Mouse (Mus musculus) urinary bladder, postnatal 4 days (tissue): ENCODE results near the gene Hs3st4.

ENCODE experiments used
- DNase-seq, 2 experiments: peaks; one replicate each; pipeline ENCODE4 v3.0.0; 2021 to 2022; ENCODE audit warnings: low spot score in 2 of 2

Hs3st4 gene

DNA sequence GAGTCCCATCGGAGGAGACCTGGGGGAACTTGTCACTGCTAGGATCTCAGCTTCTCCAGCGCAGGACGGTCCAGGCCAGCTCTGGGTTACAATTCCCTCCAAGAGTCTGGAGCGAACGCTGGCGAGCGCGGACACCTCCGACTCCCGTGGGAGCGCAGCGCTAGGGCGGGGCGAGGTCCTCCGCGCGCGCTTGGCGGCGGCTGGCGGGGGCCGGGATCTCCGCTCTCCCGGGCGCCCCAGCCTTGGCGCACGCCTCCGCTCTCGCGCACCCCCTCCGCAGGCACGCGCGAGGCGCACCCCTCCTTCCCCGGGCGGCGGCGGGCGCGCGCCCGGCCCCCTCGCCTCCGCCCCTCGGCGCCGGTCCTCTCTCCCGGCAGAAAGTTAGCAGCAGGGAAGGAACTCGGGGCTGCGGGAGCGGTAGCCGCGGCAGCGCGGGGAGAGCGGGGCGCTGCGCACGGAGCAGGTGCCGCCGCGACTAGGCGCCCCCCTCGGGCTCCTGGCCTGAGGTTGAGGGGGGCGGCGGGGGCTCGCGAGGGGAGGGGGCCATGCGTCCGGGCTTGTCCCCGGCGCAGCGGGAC, at the start of gene Hs3st4:
Gene Hs3st4, plus strand, starts transcription at position 409 of the 578 bp plus-strand sequence.
- DNase-seq = no peak

GRCm38 (mm10) chr7:123946836-123947235, 35.8 kb upstream of the Hs3st4 start:
- no peak for DNase-seq

- DNase-seq = no peak
Measured at GRCm38 (mm10) chr7:123963021-123963420, 19.6 kb upstream of the Hs3st4 start.

GRCm38 (mm10) chr7:123964559-123965142, 18.0 kb upstream of the Hs3st4 start:
- DNase-seq = peak in 1 of 2 experiments; percentile 50

GRCm38 (mm10) chr7:123965515-123965914, 17.2 kb upstream of the Hs3st4 start:
- peak in 1 of 2 experiments; percentile 53 for DNase-seq

DNA sequence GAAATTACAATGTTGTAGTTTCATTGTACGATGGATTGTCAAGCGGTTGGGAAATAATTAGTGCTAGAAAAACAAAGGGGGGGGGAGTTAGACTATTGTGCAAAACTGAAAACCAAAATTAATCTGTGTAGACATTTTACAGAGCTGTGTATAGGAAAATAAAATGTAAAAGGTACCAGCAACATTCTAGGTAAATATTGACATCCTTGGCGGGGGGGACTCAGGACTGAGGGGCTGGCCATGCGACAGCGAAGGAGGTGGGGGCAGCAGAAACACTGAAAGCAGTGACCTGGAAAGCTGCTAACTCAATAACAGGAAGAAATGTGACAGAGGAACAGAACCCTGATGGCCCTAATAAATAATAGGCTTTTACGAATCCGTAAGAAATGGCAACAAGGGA, 7.2 kb upstream of the Hs3st4 start:
- DNase-seq = no peak

DNA sequence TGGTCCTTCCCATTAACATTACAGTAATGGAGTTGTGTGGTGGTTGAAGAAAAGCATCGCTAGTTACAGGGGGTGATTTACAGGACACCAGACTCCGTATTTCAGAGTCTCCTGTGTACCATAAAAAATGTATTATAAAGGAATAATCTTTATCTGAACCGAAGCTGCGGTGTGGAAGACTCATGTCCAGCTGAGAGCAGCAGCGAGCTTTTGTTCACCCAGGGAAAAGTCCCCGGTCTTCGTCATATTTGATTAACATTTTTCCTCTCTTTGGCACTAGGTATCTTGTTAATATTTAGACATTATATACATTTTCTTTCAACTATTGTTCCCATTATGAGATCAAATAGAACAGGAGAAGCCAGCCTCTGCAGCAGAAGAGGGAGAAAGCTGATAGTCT, 1.2 kb upstream of the Hs3st4 start:
- no peak for DNase-seq

DNA sequence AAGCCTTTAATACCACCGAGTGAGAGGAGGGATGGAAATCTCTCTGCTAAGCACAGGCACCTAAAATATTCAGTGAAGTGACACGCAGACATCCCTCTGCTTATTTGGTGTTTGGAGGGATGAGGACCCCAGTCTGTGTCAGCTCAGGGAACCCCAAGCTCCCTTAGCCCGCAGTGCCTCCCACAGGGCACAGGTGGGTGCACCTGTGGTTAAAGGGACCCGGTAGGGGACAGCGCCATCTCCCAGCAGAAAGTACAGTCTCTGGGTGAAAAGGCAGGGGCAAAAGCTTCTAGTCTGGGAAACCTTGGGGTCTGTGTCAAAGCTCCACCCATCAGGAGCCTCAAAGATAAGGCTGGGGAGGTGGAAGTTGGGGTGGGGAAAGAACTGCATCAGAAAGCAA, 659 bp upstream of the Hs3st4 start:
- DNase-seq = no peak

- DNase-seq = no peak
Measured at GRCm38 (mm10) chr7:123983177-123984046, 743 bp downstream of the Hs3st4 start.

DNA sequence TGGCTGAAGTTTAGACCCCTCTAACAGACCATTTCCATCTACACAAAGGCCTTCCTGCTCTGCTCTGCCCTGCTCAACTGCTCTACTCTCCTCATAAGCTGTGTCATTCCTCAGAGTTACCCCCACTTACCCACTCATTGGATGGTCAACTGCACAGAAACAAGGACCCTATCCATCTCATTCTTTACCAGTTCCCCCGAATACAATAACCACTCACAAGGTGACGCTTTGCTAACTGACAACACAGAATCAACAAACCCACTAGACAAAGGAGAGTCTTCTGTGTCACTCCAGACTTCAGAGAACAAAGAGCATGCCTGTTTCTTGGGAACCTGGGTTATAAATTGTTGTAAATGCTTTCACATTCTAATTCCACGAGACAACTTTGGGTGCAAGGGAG, 9.5 kb downstream of the Hs3st4 start:
- no peak for DNase-seq

GRCm38 (mm10) chr7:123997266-123997665, 14.6 kb downstream of the Hs3st4 start:
- DNase-seq = no peak

DNA sequence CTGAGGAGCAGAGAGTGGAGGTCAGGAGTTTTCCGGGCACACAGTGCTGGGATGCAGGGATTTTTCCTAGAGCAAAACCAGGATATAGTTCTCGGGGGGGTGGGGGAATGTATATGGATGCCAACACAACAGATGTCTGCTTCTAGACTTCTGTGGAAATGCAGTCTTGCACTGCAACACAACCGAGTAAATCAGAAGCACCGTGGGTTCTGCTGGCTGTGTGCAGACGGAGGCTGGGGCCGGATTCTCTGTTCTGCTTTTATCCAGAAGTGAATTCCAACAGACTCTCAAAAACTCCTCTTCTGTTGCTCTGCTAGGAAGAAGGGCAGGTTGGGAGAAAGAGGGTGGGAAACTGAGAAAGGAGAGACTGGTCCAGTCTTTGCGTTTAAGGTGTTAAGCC, 15.9 kb downstream of the Hs3st4 start:
- DNase-seq = no peak

- DNase-seq = no peak
Measured at GRCm38 (mm10) chr7:124026908-124027307, 44.2 kb downstream of the Hs3st4 start.

DNA sequence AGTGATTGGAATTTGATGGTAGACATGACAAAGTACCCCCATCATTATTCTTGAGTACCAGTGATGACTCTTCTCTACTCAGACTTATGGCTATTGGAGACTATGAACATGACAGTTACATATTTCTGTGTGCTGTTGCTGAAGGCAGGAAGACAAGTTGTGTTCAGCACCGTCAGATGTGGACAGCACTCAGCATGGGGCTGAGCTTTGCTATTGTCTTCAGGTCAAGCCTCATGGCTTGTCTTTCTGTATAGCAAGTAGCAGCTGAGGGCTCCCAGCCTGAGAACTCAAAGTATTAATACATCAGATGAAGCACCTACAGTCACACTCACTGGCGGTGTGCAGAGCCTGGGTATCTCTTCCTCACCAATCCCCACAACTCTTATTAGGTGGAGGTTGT, 49.6 kb downstream of the Hs3st4 start:
- DNase-seq = no peak

DNA sequence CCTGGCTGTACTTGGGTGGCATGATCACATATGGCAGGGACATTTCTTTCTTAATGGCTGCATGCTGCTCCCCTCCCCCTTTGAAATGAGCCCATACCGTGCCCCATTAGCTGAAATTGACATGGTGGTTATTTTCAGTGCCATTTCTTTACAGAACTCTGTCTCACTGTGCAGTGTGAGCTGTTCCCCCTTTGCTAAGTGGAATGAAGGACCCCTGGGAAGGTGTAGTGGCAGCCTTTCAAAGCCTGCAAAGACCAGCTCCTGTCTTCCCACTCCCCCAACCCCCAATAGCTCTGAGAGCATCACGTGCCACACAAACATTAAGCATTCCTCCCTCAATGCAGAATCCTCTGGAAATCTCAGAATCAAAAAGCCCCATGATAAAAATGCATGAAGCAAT, 50.7 kb downstream of the Hs3st4 start:
- no peak for DNase-seq

DNA sequence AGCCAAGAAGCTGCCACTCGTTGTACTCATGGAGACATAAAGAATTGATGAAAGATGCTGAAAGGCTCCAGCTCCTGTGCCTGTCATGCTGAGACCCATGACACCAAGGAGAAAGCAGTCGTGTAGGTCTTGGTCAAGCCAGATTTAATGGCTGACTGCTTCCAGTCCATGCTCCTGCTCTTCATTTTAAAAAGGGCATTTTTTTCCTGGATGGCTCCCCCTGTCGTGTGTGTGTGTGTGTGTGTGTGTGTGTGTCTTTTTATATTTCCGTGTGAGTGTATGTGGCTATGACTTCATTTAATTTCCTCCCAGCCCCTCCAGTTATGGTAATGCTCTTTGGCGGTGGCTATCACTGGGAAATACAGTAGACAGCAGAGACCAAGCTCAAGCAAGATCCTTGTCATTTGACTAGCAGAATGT, 54.6 kb downstream of the Hs3st4 start:
- no peak for DNase-seq

GRCm38 (mm10) chr7:124039142-124039541, 56.5 kb downstream of the Hs3st4 start:
- DNase-seq = no peak

DNA sequence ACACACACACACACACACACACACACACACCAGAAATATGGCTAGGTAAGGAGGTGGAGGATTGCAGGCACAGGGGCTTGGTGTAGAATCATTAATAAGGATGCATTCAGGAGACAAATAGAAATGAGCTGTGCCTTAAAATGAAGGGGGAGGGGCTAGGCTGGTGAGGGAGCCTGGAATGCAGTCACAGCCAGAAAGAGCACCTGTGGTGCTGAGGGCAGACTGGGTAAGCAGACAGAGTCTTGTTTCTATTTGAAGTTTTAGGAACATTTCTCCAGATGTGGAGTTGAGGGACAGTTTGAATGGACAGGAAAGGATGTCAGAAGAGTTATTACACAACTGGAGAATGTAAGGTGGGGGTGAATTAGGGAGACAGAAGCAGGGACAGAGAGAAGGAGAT, 64.7 kb downstream of the Hs3st4 start:
- no peak for DNase-seq

DNA sequence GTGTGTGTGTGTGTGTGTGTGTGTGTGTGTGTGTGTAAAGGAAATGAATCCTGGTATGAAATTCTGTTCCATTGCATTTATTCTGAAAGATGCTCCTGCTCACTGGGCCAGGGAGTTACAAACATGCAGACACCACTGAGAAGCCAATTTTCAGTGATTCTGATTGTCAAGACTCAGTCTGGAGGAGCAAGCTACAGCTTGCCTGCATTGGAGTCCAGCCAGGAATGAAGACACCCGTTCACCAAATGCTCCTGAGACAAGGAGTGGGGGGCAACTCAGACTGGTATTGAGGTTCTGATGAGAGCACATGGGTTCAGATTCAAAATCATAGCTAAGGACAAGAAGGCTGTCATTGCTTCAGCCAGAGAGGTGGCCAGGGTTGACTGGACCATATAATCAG, 66.3 kb downstream of the Hs3st4 start:
- DNase-seq = no peak

- no peak for DNase-seq
Measured at GRCm38 (mm10) chr7:124050421-124050820, 67.8 kb downstream of the Hs3st4 start.

DNA sequence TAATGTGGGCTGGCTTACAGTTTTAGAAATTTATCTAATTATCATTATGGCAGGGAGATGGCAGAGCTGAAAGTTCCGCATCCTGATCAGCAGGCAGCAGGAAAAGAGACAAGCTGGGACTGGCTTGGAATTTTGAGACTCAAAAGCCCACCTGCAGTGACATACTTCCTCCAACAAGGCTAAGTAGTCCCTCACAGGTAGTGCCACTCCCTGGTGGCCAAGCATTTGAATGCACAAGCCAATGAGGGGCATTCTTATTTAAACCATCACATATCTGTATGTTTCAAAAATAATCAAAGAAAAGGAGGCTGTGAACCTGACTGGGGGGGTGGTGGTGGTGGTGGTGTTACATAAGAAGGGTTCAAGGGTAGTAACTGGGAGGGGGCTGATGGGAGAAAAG, 101.1 kb downstream of the Hs3st4 start:
- DNase-seq = no peak

GRCm38 (mm10) chr7:124129019-124129418, 146.3 kb downstream of the Hs3st4 start:
- no peak for DNase-seq

GRCm38 (mm10) chr7:124131312-124131711, 148.6 kb downstream of the Hs3st4 start:
- DNase-seq = peak in 1 of 2 experiments; percentile 22
